Mouse (Mus musculus) midbrain, embryonic 12.5 days (tissue): ENCODE data around the gene Klk6. TPM values are rescaled to one million over a fixed set of nuclear protein-coding genes. Genes with fewer than 3 reads are reported as not detected.

ENCODE experiments used
- ATAC-seq: fragments of 200-750 bp; cut with Nextera tagmentation; 2 replicates; pipeline ENCODE4 v1.8.0; 2017; ENCODE audit warnings: low read depth, moderate TSS enrichment, moderate library complexity; ENCODE audit not compliant: low FRiP score
- H3K27ac ChIP-seq: fragments of 300-500 bp; sonication (generic); replicated peaks from 2 replicates; pipeline ENCODE4 v1.5.1; 2016; ENCODE audit warnings: mild to moderate bottlenecking
- H3K27me3 ChIP-seq: fragments of 300-500 bp; sonication (generic); 2 replicates; pipeline ENCODE4 v1.6.1; 2016; ENCODE audit warnings: mild to moderate bottlenecking
- H3K36me3 ChIP-seq: fragments of 300-500 bp; sonication (generic); 2 replicates; pipeline ENCODE4 v1.6.1; 2016
- H3K4me1 ChIP-seq: fragments of 300-500 bp; sonication (generic); 2 replicates; pipeline ENCODE4 v1.6.1; 2016
- H3K4me2 ChIP-seq: fragments of 300-500 bp; sonication (generic); replicated peaks from 2 replicates; pipeline ENCODE4 v1.6.1; 2016; ENCODE audit warnings: mild to moderate bottlenecking, moderate library complexity
- H3K4me3 ChIP-seq: fragments of 300-500 bp; sonication (generic); 2 replicates; pipeline ENCODE4 v1.5.1; 2016; ENCODE audit warnings: mild to moderate bottlenecking
- H3K9ac ChIP-seq: fragments of 300-500 bp; sonication (generic); replicated peaks from 2 replicates; pipeline ENCODE4 v1.6.1; 2016; ENCODE audit warnings: mild to moderate bottlenecking, moderate library complexity
- H3K9me3 ChIP-seq: fragments of 300-500 bp; sonication (generic); 2 replicates; pipeline ENCODE4 v1.6.1; 2016; ENCODE audit warnings: mild to moderate bottlenecking
- WGBS: fragments of 180-500 bp; shearing (Covaris S2); methylation state at CpG from one replicate; pipeline ENCODE4 v1.1.7; 2016; 5-methylcytosine and 5-hydroxymethylcytosine counted together
- polyA plus RNA-seq: library from polyadenylated mRNA; unstranded; fragments of >200 nt; fragmentation: Nextera tagmentation; extraction: Ambion mirVana; gene quantifications from 2 replicates; pipeline ENCODE4 v1.2.1, GENCODE M21; 2016

Gene Klk6
- polyA plus RNA-seq, 1 experiment from 2014 or later: not detected

DNA sequence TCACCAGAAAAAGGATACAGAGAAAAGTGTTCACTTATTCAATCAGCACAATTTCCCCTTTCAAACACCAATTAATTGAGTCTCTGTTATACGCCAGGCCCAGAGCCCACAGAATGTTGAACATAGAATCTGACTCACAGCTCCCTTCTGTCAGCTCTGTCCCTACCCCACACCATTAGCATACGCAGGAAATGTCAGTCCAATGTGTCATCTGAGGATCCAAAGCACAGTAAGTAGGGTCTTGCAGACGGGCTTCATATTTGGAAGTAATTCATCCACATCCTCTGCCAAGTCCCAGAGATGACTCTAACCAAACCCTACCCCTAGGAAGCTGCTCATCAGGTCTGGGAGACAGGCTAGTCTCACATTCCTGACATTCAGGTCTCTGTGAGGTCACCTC, 36.2 kb upstream of the Klk6 start:
- no peaks in the 10 kb centered on the region for H3K9me3 ChIP-seq
- WGBS: 80% methylated on average over 3 of the region's 3 CpGs

DNA sequence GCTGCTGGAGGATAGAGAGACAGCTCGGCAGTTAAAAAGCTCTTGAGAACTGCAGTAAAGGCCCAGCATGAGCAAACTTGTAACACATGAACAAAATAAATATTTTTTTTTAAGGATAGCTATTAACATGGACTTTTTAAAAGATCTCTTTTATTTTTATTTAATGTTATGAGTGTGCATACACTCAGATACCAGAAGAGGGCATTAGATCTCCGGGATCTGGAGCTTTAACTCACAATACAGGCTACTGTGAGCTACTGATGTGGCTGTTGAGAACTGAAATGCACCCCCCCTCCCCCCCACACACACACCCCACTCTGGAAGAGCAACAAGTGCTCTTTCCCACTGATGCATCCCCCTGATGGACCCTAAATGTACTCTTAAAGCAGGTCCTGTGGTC, 35.0 kb upstream of the Klk6 start:
- peaks cover under 1% of the 10 kb centered on the region; the same call in 1 of the 2 replicates for H3K27me3 ChIP-seq
- no peaks in the 10 kb centered on the region for H3K4me1 ChIP-seq
- H3K4me3 ChIP-seq: no peak overlapping the region
- H3K27ac ChIP-seq: no peak overlapping the region
- no peaks in the 10 kb centered on the region for H3K9me3 ChIP-seq
- WGBS: 82% methylated on average over 2 of the region's 2 CpGs
- ATAC-seq: no peak
- no peaks in the 10 kb centered on the region for H3K36me3 ChIP-seq
- no peak overlapping the region for H3K9ac ChIP-seq
- H3K4me2 ChIP-seq: no peak overlapping the region

More for the DNA sequence above, 36.2 kb upstream of the Klk6 start:
- Histone ChIP-seq H3K4me1 (no peaks in the 10 kb centered on the region), H3K9ac (no peak overlapping the region), H3K27ac (no peak overlapping the region), H3K36me3 (no peaks in the 10 kb centered on the region), H3K4me2 (no peak overlapping the region), H3K27me3 (peaks cover 13% of the 10 kb centered on the region), H3K4me3 (no peak overlapping the region)
- ATAC-seq: no peak

DNA sequence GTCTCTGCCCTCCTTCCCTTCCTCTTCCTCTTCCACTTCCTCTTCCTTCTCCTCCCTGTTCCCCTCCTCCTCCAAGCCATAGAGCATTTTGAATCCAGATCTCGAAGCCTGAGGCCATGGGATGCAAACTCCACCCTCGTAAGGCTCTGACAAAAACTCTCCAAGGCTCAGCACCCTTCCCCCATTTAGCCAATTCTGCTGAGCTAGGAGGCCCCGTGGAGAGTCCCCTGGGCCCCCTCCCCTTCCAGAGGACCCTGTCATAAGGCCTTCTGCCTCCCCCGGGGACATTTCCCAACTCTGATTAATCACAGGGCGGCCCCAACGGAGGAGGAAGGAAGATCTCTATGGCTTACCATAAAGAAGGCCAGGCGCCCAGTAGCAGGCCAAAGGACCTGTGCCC, 32.7 kb upstream of the Klk6 start, which contains the start of gene Klk9:
TSS of gene Klk9 (plus strand) at position 301 of the 400 bp plus-strand sequence.
- no peak within 1 kb of the TSS for H3K27ac ChIP-seq
- no peaks in the 10 kb centered on the region for H3K36me3 ChIP-seq
- peaks cover 3% of the 10 kb centered on the region; the same call in 1 of the 2 replicates for H3K4me1 ChIP-seq
- 71% methylated on average over 7 of the region's 7 CpGs for WGBS
- no peak for ATAC-seq
- H3K4me2 ChIP-seq: no peak within 1 kb of the TSS
- H3K9me3 ChIP-seq: no peaks in the 10 kb centered on the region
- H3K4me3 ChIP-seq: no peak within 1 kb of the TSS
- peaks cover 21% of the 10 kb centered on the region for H3K27me3 ChIP-seq
- H3K9ac ChIP-seq: no peak within 1 kb of the TSS

DNA sequence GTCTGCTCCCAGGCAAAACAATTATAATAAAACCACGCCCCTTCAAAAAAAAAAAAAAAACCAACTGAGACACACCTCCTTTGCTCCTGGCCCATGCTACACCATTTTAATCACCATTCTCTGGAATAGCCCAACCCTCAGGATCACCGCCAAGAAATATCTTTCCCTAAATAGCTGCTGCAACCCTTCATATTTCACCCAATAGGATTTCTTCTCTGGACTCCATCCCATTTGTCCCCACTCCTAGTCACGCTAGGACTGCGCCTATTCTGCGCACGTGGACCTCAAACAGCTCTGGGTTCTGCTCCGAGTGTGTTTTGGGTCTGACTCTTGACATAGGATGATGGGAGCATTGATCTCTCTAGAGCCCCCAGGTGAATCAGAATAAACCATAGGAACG, 27.9 kb upstream of the Klk6 start:
- H3K9ac ChIP-seq: no peak overlapping the region
- H3K36me3 ChIP-seq: no peaks in the 10 kb centered on the region
- H3K9me3 ChIP-seq: no peaks in the 10 kb centered on the region
- 8% methylated on average over 7 of the region's 8 CpGs for WGBS
- peak overlapping the region; percentile 48 for H3K4me3 ChIP-seq
- H3K4me1 ChIP-seq: peaks cover 12% of the 10 kb centered on the region
- H3K27ac ChIP-seq: no peak overlapping the region
- H3K4me2 ChIP-seq: peak overlapping the region; percentile 76
- ATAC-seq: no peak
- peaks cover 45% of the 10 kb centered on the region for H3K27me3 ChIP-seq

DNA sequence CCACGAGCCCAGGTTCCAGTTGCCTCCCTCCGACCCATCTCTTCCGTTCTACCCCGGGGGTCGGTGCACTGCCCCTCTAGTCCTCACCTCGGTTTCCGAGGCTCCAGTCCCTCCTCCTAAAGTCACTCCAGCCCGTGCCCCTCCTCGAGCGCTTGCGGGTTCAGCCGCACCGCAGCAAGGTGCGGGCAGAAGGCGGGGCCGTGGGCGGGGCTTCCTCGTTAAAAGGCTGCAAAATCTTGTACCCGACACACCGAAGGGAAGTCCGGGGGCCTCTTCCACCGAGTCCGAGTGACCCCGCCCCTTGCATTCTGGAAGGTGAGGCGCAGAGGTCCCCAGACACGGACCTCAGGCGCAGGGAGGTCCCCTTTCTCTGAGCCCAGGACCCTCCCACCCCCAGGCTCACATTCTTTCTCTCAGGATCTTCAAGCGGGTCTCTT, 26.9 kb upstream of the Klk6 start, which contains the start of gene Klk8:
TSS of gene Klk8 (plus strand) at position 245 of the 437 bp plus-strand sequence.
- Histone ChIP-seq H3K4me1 (peaks cover 12% of the 10 kb centered on the region), H3K9me3 (no peaks in the 10 kb centered on the region), H3K27ac (no peak within 1 kb of the TSS), H3K4me3 (peak within 1 kb of the TSS; percentile 48), H3K9ac (peak within 1 kb of the TSS; percentile 43), H3K27me3 (peaks cover 45% of the 10 kb centered on the region), H3K4me2 (peak within 1 kb of the TSS; percentile 76), H3K36me3 (no peaks in the 10 kb centered on the region)
- no peak for ATAC-seq
- under 1% methylated on average over 28 of the region's 28 CpGs for WGBS

DNA sequence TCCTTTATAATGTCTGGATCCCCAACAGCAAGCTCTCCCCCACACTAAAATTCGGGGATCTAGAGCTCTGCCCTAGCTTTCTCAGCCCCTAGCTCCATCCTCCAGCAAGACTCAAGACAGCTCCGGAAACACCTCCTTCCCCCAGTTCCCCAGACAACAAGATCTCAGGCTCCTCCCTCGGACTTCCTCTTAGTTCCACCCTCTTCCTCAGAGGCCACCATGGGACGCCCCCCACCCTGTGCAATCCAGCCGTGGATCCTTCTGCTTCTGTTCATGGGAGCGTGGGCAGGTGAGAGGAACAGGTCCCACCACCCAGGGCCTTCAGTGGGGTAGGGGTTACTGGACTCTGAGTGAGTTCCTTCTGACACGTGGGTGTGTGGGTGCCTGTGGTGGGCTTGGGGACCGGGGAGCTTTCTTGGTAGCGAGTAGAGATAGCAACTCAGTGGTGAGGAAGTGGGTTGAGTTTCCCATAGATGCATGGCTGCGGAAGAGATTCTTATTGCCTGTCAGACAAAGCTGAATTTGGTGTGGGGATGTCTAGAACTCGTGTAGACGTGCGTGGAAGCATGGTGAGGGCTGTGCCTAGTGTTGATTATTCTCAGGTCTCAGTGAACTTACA, 26.3 kb upstream of the Klk6 start:
- WGBS: 36% methylated on average over 13 of the region's 13 CpGs
- Histone ChIP-seq H3K27ac (no peak overlapping the region), H3K4me3 (peak overlapping the region; percentile 48), H3K9ac (no peak overlapping the region), H3K4me1 (peaks cover 12% of the 10 kb centered on the region), H3K9me3 (no peaks in the 10 kb centered on the region), H3K4me2 (peak overlapping the region; percentile 76), H3K27me3 (peaks cover 45% of the 10 kb centered on the region), H3K36me3 (no peaks in the 10 kb centered on the region)
- ATAC-seq: peak; percentile 34; the same call in 1 of the 2 replicates

DNA sequence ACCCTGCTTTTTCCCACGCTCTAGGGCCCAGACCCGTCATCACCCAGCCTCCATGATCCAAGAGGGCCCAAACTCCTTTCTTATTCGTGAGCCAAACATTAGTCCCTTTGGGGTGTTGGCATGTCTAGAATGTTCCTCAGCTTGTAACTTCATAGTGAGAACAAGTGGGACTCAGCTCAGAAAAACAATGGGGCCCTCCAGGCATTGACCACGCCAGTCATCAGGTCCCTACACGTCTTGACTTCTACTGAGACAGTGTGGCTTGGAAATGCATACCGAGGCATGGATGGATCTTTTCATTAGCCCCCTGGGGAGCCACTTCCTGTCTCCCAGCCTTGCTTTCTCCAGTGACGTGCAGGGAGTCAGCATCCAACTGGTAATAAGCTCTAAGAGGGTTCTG, 24.4 kb upstream of the Klk6 start:
- no peak for ATAC-seq
- no peak overlapping the region for H3K4me2 ChIP-seq
- 74% methylated on average over 7 of the region's 7 CpGs for WGBS
- H3K27ac ChIP-seq: no peak overlapping the region
- peaks cover 41% of the 10 kb centered on the region for H3K27me3 ChIP-seq
- H3K9ac ChIP-seq: no peak overlapping the region
- no peaks in the 10 kb centered on the region for H3K36me3 ChIP-seq
- H3K4me1 ChIP-seq: peaks cover 12% of the 10 kb centered on the region
- no peaks in the 10 kb centered on the region for H3K9me3 ChIP-seq
- H3K4me3 ChIP-seq: no peak overlapping the region

DNA sequence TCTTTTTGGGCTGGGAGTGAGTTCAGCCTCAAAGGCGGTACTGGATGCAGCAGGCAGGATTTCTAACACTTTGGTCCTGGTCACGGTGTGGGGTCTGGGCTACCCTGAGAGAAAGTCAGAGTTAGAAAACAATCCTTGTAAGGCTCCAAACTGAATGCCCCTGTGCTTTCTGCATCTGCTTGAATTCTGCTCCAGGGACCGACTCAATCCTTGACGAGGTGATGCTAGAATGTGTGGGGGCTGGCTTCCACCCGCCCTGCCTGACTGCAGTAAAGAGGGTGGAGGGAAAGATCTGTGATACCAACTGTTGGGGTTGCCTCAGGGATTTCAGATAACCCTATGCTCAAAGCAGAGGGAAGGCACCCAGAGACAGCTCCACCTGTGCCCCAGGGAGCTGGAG, 13.3 kb upstream of the Klk6 start, which contains the start of gene Klk7:
TSS of gene Klk7 (plus strand) at position 301 of the 400 bp plus-strand sequence.
- Histone ChIP-seq H3K27ac (no peak within 1 kb of the TSS), H3K36me3 (no peaks in the 10 kb centered on the region), H3K4me2 (no peak within 1 kb of the TSS), H3K9ac (no peak within 1 kb of the TSS), H3K27me3 (no peaks in the 10 kb centered on the region), H3K4me1 (no peaks in the 10 kb centered on the region), H3K4me3 (no peak within 1 kb of the TSS), H3K9me3 (no peaks in the 10 kb centered on the region)
- no peak for ATAC-seq
- WGBS: 52% methylated on average over 5 of the region's 5 CpGs

DNA sequence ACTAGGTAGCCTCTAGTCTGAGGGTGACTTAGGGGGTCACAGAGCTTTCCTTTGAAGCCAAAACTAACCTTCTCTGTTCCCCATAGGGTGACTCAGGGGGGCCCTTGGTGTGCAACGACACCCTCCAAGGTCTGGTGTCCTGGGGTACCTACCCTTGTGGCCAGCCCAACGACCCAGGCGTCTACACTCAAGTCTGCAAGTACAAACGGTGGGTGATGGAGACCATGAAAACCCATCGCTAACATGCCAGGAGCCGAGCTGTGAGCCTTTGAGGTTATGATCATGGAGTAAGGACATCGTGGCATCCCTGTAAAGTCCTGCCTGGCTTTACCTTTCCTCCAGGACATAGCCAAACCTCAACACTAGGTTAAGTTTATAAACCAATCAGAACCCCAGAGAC, 9.1 kb upstream of the Klk6 start:
- Histone ChIP-seq H3K4me3 (no peak overlapping the region), H3K36me3 (no peaks in the 10 kb centered on the region), H3K4me1 (no peaks in the 10 kb centered on the region), H3K4me2 (no peak overlapping the region), H3K9ac (no peak overlapping the region), H3K27ac (no peak overlapping the region), H3K9me3 (no peaks in the 10 kb centered on the region), H3K27me3 (no peaks in the 10 kb centered on the region)
- 88% methylated on average over 7 of the region's 7 CpGs for WGBS
- no peak for ATAC-seq

DNA sequence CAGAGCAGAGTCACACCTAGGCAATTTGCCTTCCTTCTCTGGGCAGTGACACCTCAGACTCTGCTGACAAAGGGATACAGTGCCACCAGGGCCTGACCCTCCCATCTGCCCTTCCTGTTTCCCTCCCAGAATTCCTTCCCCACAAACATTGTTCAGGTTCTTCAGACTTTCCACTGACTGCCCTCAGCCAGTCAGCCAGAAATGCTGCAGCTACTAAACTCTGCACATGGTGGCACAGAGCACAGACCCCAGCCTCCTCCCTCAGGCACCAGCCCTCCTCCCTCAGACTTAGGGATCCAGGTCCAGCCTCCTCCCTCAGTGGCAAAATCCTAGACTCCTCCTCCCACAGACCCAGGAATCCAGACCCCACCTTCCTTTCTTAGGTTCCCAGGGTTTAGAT, 7.6 kb upstream of the Klk6 start:
- H3K4me1 ChIP-seq: no peaks in the 10 kb centered on the region
- H3K27ac ChIP-seq: no peak overlapping the region
- no peaks in the 10 kb centered on the region for H3K27me3 ChIP-seq
- no peaks in the 10 kb centered on the region for H3K36me3 ChIP-seq
- H3K4me2 ChIP-seq: no peak overlapping the region
- H3K4me3 ChIP-seq: no peak overlapping the region
- ATAC-seq: no peak
- no peaks in the 10 kb centered on the region for H3K9me3 ChIP-seq
- no peak overlapping the region for H3K9ac ChIP-seq

DNA sequence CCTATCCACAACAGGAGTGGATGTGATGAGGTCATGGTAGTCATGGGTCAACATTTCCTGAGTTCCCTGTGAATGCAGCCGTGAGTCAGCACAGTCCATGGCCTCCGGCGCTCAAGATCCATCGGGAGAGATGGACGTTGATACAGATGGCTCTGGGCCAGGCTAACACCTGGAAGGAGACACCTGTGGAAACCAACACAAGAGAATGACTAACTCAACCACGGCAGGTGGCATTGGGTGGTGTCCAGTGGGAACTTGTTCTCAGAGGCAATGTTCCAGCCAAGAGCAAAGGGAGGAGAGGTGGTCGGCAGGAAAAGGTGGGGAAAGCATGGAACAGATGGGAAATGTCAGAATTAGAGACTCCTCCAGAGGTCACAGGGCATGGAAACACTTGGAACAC, 2.7 kb upstream of the Klk6 start:
- H3K9me3 ChIP-seq: no peaks in the 10 kb centered on the region
- no peak overlapping the region for H3K4me3 ChIP-seq
- H3K9ac ChIP-seq: no peak overlapping the region
- H3K4me2 ChIP-seq: no peak overlapping the region
- H3K27me3 ChIP-seq: no peaks in the 10 kb centered on the region
- no peak overlapping the region for H3K27ac ChIP-seq
- WGBS: 90% methylated on average over 7 of the region's 7 CpGs
- no peak for ATAC-seq
- H3K4me1 ChIP-seq: no peaks in the 10 kb centered on the region
- H3K36me3 ChIP-seq: no peaks in the 10 kb centered on the region

DNA sequence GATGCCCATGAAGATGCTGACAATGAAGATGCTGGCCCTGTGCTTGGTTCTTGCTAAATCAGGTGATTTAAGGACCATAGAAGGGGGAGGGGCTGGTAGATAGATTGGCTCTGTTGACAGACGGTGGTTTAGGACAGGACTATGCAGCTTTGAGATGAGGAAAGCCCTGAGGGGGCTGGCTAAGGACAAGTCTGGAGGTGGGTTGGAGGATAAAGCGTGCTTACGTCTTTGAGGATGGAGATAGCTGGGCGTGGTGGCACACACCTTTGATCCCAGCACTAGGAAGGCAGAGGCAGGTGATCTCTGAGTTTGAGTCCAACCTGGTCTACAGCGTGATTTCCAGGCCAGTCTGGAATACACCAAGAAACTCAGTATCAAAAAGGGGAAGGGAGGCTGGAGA, 1.8 kb downstream of the Klk6 start:
- no peak for ATAC-seq
- Histone ChIP-seq H3K4me1 (no peaks in the 10 kb centered on the region), H3K4me2 (no peak overlapping the region), H3K4me3 (no peak overlapping the region), H3K9ac (no peak overlapping the region), H3K27ac (no peak overlapping the region), H3K9me3 (no peaks in the 10 kb centered on the region), H3K36me3 (no peaks in the 10 kb centered on the region), H3K27me3 (no peaks in the 10 kb centered on the region)
- 87% methylated on average over 5 of the region's 5 CpGs for WGBS

DNA sequence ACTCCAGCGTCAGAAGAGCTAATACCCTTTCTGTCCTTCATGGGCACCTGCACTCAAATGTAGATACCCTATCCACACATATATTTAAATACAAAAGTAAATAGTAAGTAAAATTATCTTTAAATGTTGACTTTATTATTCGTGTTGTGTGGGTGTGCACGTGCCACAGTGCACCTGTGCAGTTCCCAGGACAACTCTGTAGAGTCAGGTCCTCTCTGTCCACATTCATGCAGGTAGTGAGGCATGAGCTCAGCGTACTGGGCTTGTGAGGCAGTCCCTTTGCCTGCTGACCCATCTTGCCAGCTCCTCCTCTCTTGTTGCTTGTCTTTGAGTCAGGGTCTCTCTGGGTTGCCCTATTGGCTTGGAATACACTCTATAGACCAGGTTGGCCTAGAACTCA, 3.4 kb downstream of the Klk6 start:
- no peaks in the 10 kb centered on the region for H3K9me3 ChIP-seq
- WGBS: 85% methylated on average over 4 of the region's 4 CpGs
- no peak for ATAC-seq
- H3K9ac ChIP-seq: no peak overlapping the region
- no peaks in the 10 kb centered on the region for H3K4me1 ChIP-seq
- H3K36me3 ChIP-seq: no peaks in the 10 kb centered on the region
- no peak overlapping the region for H3K27ac ChIP-seq
- H3K27me3 ChIP-seq: no peaks in the 10 kb centered on the region
- no peak overlapping the region for H3K4me2 ChIP-seq
- H3K4me3 ChIP-seq: no peak overlapping the region
